In the genomic region with DNA sequence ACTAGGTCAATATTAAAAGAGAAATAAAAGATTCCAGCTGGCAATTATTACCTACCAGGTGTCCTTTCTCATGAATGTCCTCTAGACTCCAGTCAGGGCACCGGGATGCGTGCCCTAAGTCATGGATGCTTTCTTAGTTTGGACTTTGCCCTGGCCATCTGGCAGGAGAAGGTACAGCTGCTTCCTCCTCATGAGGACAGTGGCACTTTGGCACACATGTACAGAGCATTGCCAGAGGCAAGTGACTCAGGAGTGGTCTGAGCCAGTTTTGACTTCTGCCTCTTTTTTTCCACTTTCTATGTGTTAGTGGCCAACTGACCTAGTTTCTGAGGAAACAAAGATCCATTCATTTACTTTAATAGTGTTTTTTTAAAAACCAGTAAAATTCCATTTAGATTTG, we compare ENCODE assay signal across 14 mouse cellular contexts.
DNase-seq lines count a peak whose midpoint lies in the region; ATAC-seq and TF ChIP-seq lines count a peak whose summit lies in the region.
"Had no signal": no experiment of that assay in that cellular context is flagged by ENCODE, and none has a peak within 500 bp of the region (broad histone marks: within the 10 kb centered on the region; RNA-seq: fewer than 3 reads in every experiment).

No protein-coding gene starts in this region.

- WGBS in lung, postnatal 0 days = 60% methylated on average over 2 of the region's 2 CpGs

- H3K4me1 ChIP-seq in lung, postnatal 0 days (ENCODE audit: insufficient read depth, low read depth, low read length) = no peaks in the 10 kb centered on the region
- H3K4me1 ChIP-seq: neural tube, embryonic 15.5 days had no signal

- no peak for TF ChIP-seq EP300 in lung, postnatal 0 days (IDR thresholded peaks at IDR 0.05)

- no peak for ATAC-seq in lung, postnatal 0 days
- no peak for ATAC-seq in monocyte, adult 5-6 weeks (replicated peaks; ENCODE audit: insufficient number of reproducible peaks, low FRiP score, low TSS enrichment, poor library complexity, severe bottlenecking)

- H3K27ac ChIP-seq in lung, postnatal 0 days (ENCODE audit: low read length) = no peak overlapping the region
- H3K27ac ChIP-seq: forebrain, embryonic 10.5 days; neural tube, embryonic 15.5 days had no signal

- H3K9ac ChIP-seq in lung, postnatal 0 days (replicated peaks; ENCODE audit: low read depth) = no peak overlapping the region
- H3K9ac ChIP-seq: neural tube, embryonic 15.5 days had no signal

- no peaks in the 10 kb centered on the region for H3K27me3 ChIP-seq in lung, postnatal 0 days (replicated peaks; ENCODE audit: insufficient read depth, low read length)
- H3K27me3 ChIP-seq: megakaryocyte, embryonic 14.5 days; neural tube, embryonic 15.5 days had no signal

- H3K36me3 ChIP-seq in lung, postnatal 0 days (ENCODE audit: insufficient read depth, low read length) = no peaks in the 10 kb centered on the region
- H3K36me3 ChIP-seq: forebrain, embryonic 10.5 days; G1E; neural tube, embryonic 15.5 days had no signal

- H3K9me3 ChIP-seq in lung, postnatal 0 days (ENCODE audit: low read length) = no peaks in the 10 kb centered on the region
- H3K9me3 ChIP-seq: forebrain, embryonic 10.5 days; G1E; megakaryocyte, embryonic 14.5 days; neural tube, embryonic 15.5 days had no signal

- H3K4me2 ChIP-seq in lung, postnatal 0 days (replicated peaks; ENCODE audit: low read depth, low read length) = no peak overlapping the region
- H3K4me2 ChIP-seq: neural tube, embryonic 15.5 days had no signal

- DNase-seq in lung, postnatal 10 days = peak; percentile 46
- DNase-seq in lung, postnatal 0 days (ENCODE audit: low spot score) = no peak
- peak; percentile 11 for DNase-seq in cerebellum, adult 9-11 months
- DNase-seq in kidney, adult 11 months = peak; percentile 76
- DNase-seq in lung, postnatal 25 days (ENCODE audit: low spot score) = peak; percentile 6
- DNase-seq in urinary bladder, postnatal 25 days (ENCODE audit: low spot score) = no peak
- no peak for DNase-seq in right cerebral cortex, postnatal 4 days
- DNase-seq: adrenal gland, postnatal 10 days; liver had no signal

- no peak for TF ChIP-seq CTCF in lung, postnatal 0 days (IDR thresholded peaks at IDR 0.05)

- no peak overlapping the region for H3K4me3 ChIP-seq in lung, postnatal 0 days (ENCODE audit: low read depth, low read length)
- H3K4me3 ChIP-seq: forebrain, embryonic 10.5 days; megakaryocyte, embryonic 14.5 days; neural tube, embryonic 15.5 days had no signal

Comparison
In these comparisons a context has a peak if more than half of its experiments do, and no peak if none do; other contexts are left out.
1. DNase-seq: peak in lung, postnatal 10 days (single experiment), cerebellum, adult 9-11 months (single experiment), kidney, adult 11 months (single experiment) and lung, postnatal 25 days (single experiment); none in lung, postnatal 0 days (single experiment), urinary bladder, postnatal 25 days (single experiment) and right cerebral cortex, postnatal 4 days (single experiment).